Mouse (Mus musculus): ENCODE results near the gene Sav1. TPM values are rescaled to one million over a fixed set of nuclear protein-coding genes. Genes with fewer than 3 reads are reported as not detected.

Gene Sav1
- polyA plus RNA-seq, 1 experiment, result 48.8 TPM

GRCm38 (mm10) chr12:69967112-69967511 is 19.7 kb downstream of the Sav1 start:
- no peaks in the 10 kb centered on the region for H3K4me1 ChIP-seq (ENCODE audit: control insufficient read depth, insufficient read depth, low read length)
- no peaks in the 10 kb centered on the region for H3K9me3 ChIP-seq (replicated peaks; ENCODE audit: control insufficient read depth, insufficient read depth, low read length, poor library complexity, severe bottlenecking)
- TF ChIP-seq POLR2A (IDR thresholded peaks at IDR 0.05; ENCODE audit: insufficient read depth, low read length) (no peak), CTCF (IDR thresholded peaks at IDR 0.05; ENCODE audit: low read depth, low read length) (no peak), EP300 (IDR thresholded peaks at IDR 0.05; ENCODE audit: insufficient read depth, low read depth, low read length) (no peak)
- no peak overlapping the region for H3K27ac ChIP-seq (ENCODE audit: insufficient read depth, low read length)
- no peak overlapping the region for H3K9ac ChIP-seq (ENCODE audit: low read depth, poor library complexity, severe bottlenecking)
- no peak overlapping the region for H3K4me3 ChIP-seq (ENCODE audit: low read depth, low read length)
- H3K27me3 ChIP-seq (ENCODE audit: control insufficient read depth, insufficient read depth, low read length, poor library complexity, severe bottlenecking), result no peaks in the 10 kb centered on the region
- H3K36me3 ChIP-seq (ENCODE audit: control insufficient read depth, insufficient read depth, low read length, poor library complexity, severe bottlenecking), result peaks cover 22% of the 10 kb centered on the region

DNA sequence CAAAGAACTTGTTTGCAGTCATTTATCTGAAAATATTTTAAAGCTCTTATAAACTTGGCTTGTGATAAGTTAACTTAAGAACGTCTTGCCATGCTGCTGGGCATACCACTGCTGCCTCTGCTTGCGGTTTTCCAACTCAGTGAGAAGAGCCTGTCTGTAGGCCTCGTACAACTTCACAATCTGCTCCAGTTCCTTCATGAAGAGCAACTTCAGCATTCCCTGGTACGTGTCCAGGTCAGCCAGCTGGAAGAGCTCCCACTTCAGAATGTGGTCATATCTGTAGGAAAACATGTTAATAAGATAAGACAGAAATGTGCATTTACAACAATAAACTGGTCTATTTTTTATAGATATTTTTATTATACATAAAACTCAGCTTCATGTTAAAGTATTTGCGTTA is 20.7 kb downstream of the Sav1 start:
- TF ChIP-seq CTCF (IDR thresholded peaks at IDR 0.05; ENCODE audit: low read depth, low read length) (no peak), POLR2A (IDR thresholded peaks at IDR 0.05; ENCODE audit: insufficient read depth, low read length) (no peak), EP300 (IDR thresholded peaks at IDR 0.05; ENCODE audit: insufficient read depth, low read depth, low read length) (no peak)
- Histone ChIP-seq H3K27me3 (ENCODE audit: control insufficient read depth, insufficient read depth, low read length, poor library complexity, severe bottlenecking) (no peaks in the 10 kb centered on the region), H3K9me3 (replicated peaks; ENCODE audit: control insufficient read depth, insufficient read depth, low read length, poor library complexity, severe bottlenecking) (no peaks in the 10 kb centered on the region), H3K9ac (ENCODE audit: low read depth, poor library complexity, severe bottlenecking) (no peak overlapping the region), H3K4me3 (ENCODE audit: low read depth, low read length) (no peak overlapping the region), H3K36me3 (ENCODE audit: control insufficient read depth, insufficient read depth, low read length, poor library complexity, severe bottlenecking) (peaks cover 19% of the 10 kb centered on the region), H3K27ac (ENCODE audit: insufficient read depth, low read length) (no peak overlapping the region), H3K4me1 (ENCODE audit: control insufficient read depth, insufficient read depth, low read length) (no peaks in the 10 kb centered on the region)

DNA sequence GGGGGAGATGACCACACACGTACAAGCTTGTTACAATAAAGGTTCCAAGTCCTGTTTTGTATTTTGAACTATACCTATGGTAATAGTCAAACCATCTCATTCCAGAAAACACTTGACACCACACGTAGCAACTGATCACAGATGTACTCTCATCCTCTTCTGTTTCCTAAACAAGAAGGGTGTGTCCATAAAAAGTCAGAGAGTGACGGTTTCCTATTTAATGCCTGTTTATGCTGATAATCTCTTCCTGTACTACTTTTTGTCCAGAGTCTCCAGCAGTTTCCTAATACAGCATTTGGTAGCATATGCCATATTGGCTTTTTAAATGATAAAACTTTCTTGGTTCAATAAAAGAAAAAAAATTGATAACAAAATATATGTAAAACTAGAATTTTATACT is 21.2 kb downstream of the Sav1 start:
- H3K4me1 ChIP-seq (ENCODE audit: control insufficient read depth, insufficient read depth, low read length), result no peaks in the 10 kb centered on the region
- no peak overlapping the region for H3K9ac ChIP-seq (ENCODE audit: low read depth, poor library complexity, severe bottlenecking)
- H3K36me3 ChIP-seq (ENCODE audit: control insufficient read depth, insufficient read depth, low read length, poor library complexity, severe bottlenecking), result peaks cover 17% of the 10 kb centered on the region
- no peak overlapping the region for H3K27ac ChIP-seq (ENCODE audit: insufficient read depth, low read length)
- H3K27me3 ChIP-seq (ENCODE audit: control insufficient read depth, insufficient read depth, low read length, poor library complexity, severe bottlenecking), result no peaks in the 10 kb centered on the region
- no peak overlapping the region for H3K4me3 ChIP-seq (ENCODE audit: low read depth, low read length)
- H3K9me3 ChIP-seq (replicated peaks; ENCODE audit: control insufficient read depth, insufficient read depth, low read length, poor library complexity, severe bottlenecking), result no peaks in the 10 kb centered on the region
- TF ChIP-seq POLR2A (IDR thresholded peaks at IDR 0.05; ENCODE audit: insufficient read depth, low read length) (no peak), CTCF (IDR thresholded peaks at IDR 0.05; ENCODE audit: low read depth, low read length) (no peak), EP300 (IDR thresholded peaks at IDR 0.05; ENCODE audit: insufficient read depth, low read depth, low read length) (no peak)

GRCm38 (mm10) chr12:69963141-69963540 is 23.7 kb downstream of the Sav1 start:
- Histone ChIP-seq H3K9ac (ENCODE audit: low read depth, poor library complexity, severe bottlenecking) (no peak overlapping the region), H3K9me3 (replicated peaks; ENCODE audit: control insufficient read depth, insufficient read depth, low read length, poor library complexity, severe bottlenecking) (no peaks in the 10 kb centered on the region), H3K27ac (ENCODE audit: insufficient read depth, low read length) (no peak overlapping the region), H3K4me3 (ENCODE audit: low read depth, low read length) (no peak overlapping the region), H3K36me3 (ENCODE audit: control insufficient read depth, insufficient read depth, low read length, poor library complexity, severe bottlenecking) (peaks cover 11% of the 10 kb centered on the region), H3K27me3 (ENCODE audit: control insufficient read depth, insufficient read depth, low read length, poor library complexity, severe bottlenecking) (no peaks in the 10 kb centered on the region), H3K4me1 (ENCODE audit: control insufficient read depth, insufficient read depth, low read length) (no peaks in the 10 kb centered on the region)
- no peak for TF ChIP-seq EP300 (IDR thresholded peaks at IDR 0.05; ENCODE audit: insufficient read depth, low read depth, low read length)
- TF ChIP-seq CTCF (IDR thresholded peaks at IDR 0.05; ENCODE audit: low read depth, low read length), result no peak
- no peak for TF ChIP-seq POLR2A (IDR thresholded peaks at IDR 0.05; ENCODE audit: insufficient read depth, low read length)

DNA sequence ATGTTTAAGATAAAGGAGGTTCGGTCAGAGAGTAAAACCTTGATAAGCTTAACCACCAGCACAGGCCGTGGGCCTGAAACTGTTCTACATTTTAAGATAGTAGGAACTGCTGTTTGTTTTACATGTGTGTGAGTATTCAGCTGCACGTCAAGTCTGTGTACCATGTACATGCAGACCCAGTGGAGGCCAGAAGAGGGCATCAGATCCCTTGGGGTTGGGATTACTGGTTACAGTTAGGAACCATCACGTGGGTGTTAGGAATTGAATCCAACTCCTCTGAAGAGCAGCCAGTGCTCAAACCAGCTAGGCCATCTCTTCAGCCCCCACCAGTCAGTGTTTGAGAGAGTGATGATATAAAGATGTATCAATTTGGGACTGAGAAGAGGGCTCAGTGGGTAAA is 24.3 kb downstream of the Sav1 start:
- Histone ChIP-seq H3K36me3 (ENCODE audit: control insufficient read depth, insufficient read depth, low read length, poor library complexity, severe bottlenecking) (peaks cover 10% of the 10 kb centered on the region), H3K9ac (ENCODE audit: low read depth, poor library complexity, severe bottlenecking) (no peak overlapping the region), H3K27me3 (ENCODE audit: control insufficient read depth, insufficient read depth, low read length, poor library complexity, severe bottlenecking) (no peaks in the 10 kb centered on the region), H3K4me1 (ENCODE audit: control insufficient read depth, insufficient read depth, low read length) (no peaks in the 10 kb centered on the region), H3K4me3 (ENCODE audit: low read depth, low read length) (no peak overlapping the region), H3K9me3 (replicated peaks; ENCODE audit: control insufficient read depth, insufficient read depth, low read length, poor library complexity, severe bottlenecking) (no peaks in the 10 kb centered on the region), H3K27ac (ENCODE audit: insufficient read depth, low read length) (no peak overlapping the region)
- TF ChIP-seq POLR2A (IDR thresholded peaks at IDR 0.05; ENCODE audit: insufficient read depth, low read length), result no peak
- peak; percentile 39 for TF ChIP-seq CTCF (IDR thresholded peaks at IDR 0.05; ENCODE audit: low read depth, low read length)
- TF ChIP-seq EP300 (IDR thresholded peaks at IDR 0.05; ENCODE audit: insufficient read depth, low read depth, low read length), result no peak

DNA sequence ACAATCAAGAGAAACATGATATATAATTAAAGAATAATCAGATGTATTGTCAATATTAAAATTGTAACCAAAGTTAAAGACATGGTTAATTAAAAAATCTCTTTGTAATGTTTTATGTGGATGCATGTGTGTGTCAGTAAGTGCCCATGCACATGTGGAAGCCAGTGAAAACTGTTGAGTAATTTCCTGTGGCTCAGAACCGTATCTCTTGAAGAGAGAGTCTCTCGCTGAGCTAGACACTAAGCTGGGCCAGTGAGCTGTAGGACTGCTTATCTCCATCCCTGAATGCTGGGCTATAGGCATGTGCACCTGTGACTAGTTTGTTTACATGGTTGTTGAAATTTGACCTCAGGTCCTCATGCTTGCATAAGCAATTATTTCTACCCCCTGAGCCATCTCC is 29.4 kb downstream of the Sav1 start:
- no peak overlapping the region for H3K9ac ChIP-seq (ENCODE audit: low read depth, poor library complexity, severe bottlenecking)
- H3K27ac ChIP-seq (ENCODE audit: insufficient read depth, low read length), result no peak overlapping the region
- H3K36me3 ChIP-seq (ENCODE audit: control insufficient read depth, insufficient read depth, low read length, poor library complexity, severe bottlenecking), result no peaks in the 10 kb centered on the region
- no peaks in the 10 kb centered on the region for H3K4me1 ChIP-seq (ENCODE audit: control insufficient read depth, insufficient read depth, low read length)
- H3K4me3 ChIP-seq (ENCODE audit: low read depth, low read length), result no peak overlapping the region
- no peaks in the 10 kb centered on the region for H3K9me3 ChIP-seq (replicated peaks; ENCODE audit: control insufficient read depth, insufficient read depth, low read length, poor library complexity, severe bottlenecking)
- no peaks in the 10 kb centered on the region for H3K27me3 ChIP-seq (ENCODE audit: control insufficient read depth, insufficient read depth, low read length, poor library complexity, severe bottlenecking)
- TF ChIP-seq EP300 (IDR thresholded peaks at IDR 0.05; ENCODE audit: insufficient read depth, low read depth, low read length), result no peak
- TF ChIP-seq POLR2A (IDR thresholded peaks at IDR 0.05; ENCODE audit: insufficient read depth, low read length), result no peak
- no peak for TF ChIP-seq CTCF (IDR thresholded peaks at IDR 0.05; ENCODE audit: low read depth, low read length)
